Mouse (Mus musculus): ENCODE measurements at regions not wholly inside any gene's neighbourhood (a gene's known extent, or its start where the extent isn't known, plus 50 kb on each side); places are given as distances from the start of the nearest gene placed in this dataset.

GRCm38 (mm10) chr17:85767201-85767862, 79.3 kb upstream of the Six2 start:
- TF ChIP-seq CTCF (IDR thresholded peaks at IDR 0.05), result no peak
- TF ChIP-seq EP300 (IDR thresholded peaks at IDR 0.05), result no peak

Measured in lung, postnatal 0 days (tissue).